Mouse (Mus musculus): ENCODE results near the gene Upk1b. TPM values are rescaled to one million over a fixed set of nuclear protein-coding genes. Genes with fewer than 3 reads are reported as not detected.
A peak's percentile ranks its signal among the peaks of the same experiment; 100 is the strongest.
"Not testable (repeated sequence)": the region's sequence is repeated elsewhere in the genome, so short reads cannot be mapped to it uniquely, and the experiment has no call there.

Gene Upk1b
- polyA plus RNA-seq (2015; fragmentation: Nextera tagmentation; extraction: Ambion mirVana): 2.6 and 2.8 TPM in 2 replicates

GRCm38 (mm10) chr16:38800091-38800490, at the start of gene Upk1b:
Gene Upk1b, minus strand, starts transcription at chr16:38800328.
- 29% methylated on average over 10 of the region's 10 CpGs for WGBS (ENCODE audit: insufficient replicate concordance)
- no peak for ATAC-seq
- TF ChIP-seq CTCF (IDR thresholded peaks at IDR 0.05; ENCODE audit: low read depth) (no peak), EP300 (IDR thresholded peaks at IDR 0.05; ENCODE audit: low read depth) (no peak)

GRCm38 (mm10) chr16:38828649-38829048, 28.5 kb upstream of the Upk1b start, which contains the start of gene 4930435E12Rik:
Gene 4930435E12Rik, minus strand, starts transcription at chr16:38828749.
- Histone ChIP-seq H3K9ac (replicated peaks) (no peak within 1 kb of the TSS), H3K27me3 (ENCODE audit: insufficient read depth, low read length) (no peaks in the 10 kb centered on the region), H3K36me3 (replicated peaks; ENCODE audit: insufficient read depth, low read length) (no peaks in the 10 kb centered on the region), H3K9me3 (ENCODE audit: low read length) (no peaks in the 10 kb centered on the region), H3K4me3 (ENCODE audit: low read depth, low read length) (no peak within 1 kb of the TSS), H3K4me2 (ENCODE audit: low read depth, low read length) (no peak within 1 kb of the TSS), H3K27ac (ENCODE audit: low read depth) (no peak within 1 kb of the TSS), H3K4me1 (ENCODE audit: insufficient read depth) (no peaks in the 10 kb centered on the region)
- no peak for TF ChIP-seq EP300 (IDR thresholded peaks at IDR 0.05; ENCODE audit: low read depth)
- no peak for TF ChIP-seq CTCF (IDR thresholded peaks at IDR 0.05; ENCODE audit: low read depth)
- ATAC-seq: no peak
- WGBS (ENCODE audit: insufficient replicate concordance): 83% methylated on average over 3 of the region's 3 CpGs
- no peak for DNase-seq

More at GRCm38 (mm10) chr16:38800091-38800490, at the start of gene Upk1b:
- Histone ChIP-seq H3K4me1 (ENCODE audit: insufficient read depth) (no peaks in the 10 kb centered on the region), H3K4me3 (ENCODE audit: low read depth, low read length) (no peak within 1 kb of the TSS), H3K27ac (ENCODE audit: low read depth) (no peak within 1 kb of the TSS), H3K9me3 (ENCODE audit: low read length) (no peaks in the 10 kb centered on the region), H3K9ac (replicated peaks) (no peak within 1 kb of the TSS), H3K4me2 (ENCODE audit: low read depth, low read length) (no peak within 1 kb of the TSS), H3K27me3 (ENCODE audit: insufficient read depth, low read length) (no peaks in the 10 kb centered on the region), H3K36me3 (replicated peaks; ENCODE audit: insufficient read depth, low read length) (no peaks in the 10 kb centered on the region)
- no peak for DNase-seq

- ATAC-seq (no peak), DNase-seq (peak; percentile 68)
- no peaks in the 10 kb centered on the region for H3K27me3 ChIP-seq (ENCODE audit: insufficient read depth, low read length)
- no peaks in the 10 kb centered on the region for H3K36me3 ChIP-seq (replicated peaks; ENCODE audit: insufficient read depth, low read length)
- H3K9me3 ChIP-seq (ENCODE audit: low read length): peaks cover 6% of the 10 kb centered on the region; the same call in 1 of the 2 replicates
- no peak overlapping the region for H3K27ac ChIP-seq (ENCODE audit: low read depth)
- no peaks in the 10 kb centered on the region for H3K4me1 ChIP-seq (ENCODE audit: insufficient read depth)
- no peak overlapping the region for H3K4me2 ChIP-seq (ENCODE audit: low read depth, low read length)
- H3K9ac ChIP-seq (replicated peaks): no peak overlapping the region
- H3K4me3 ChIP-seq (ENCODE audit: low read depth, low read length): no peak overlapping the region
- 28% methylated on average over 8 of the region's 8 CpGs for WGBS (ENCODE audit: insufficient replicate concordance)
- TF ChIP-seq EP300 (IDR thresholded peaks at IDR 0.05; ENCODE audit: low read depth): no peak
- peak; percentile 81 for TF ChIP-seq CTCF (IDR thresholded peaks at IDR 0.05; ENCODE audit: low read depth)
These were observed 12.4 kb upstream of the Upk1b start for GRCm38 (mm10) chr16:38812521-38812920.

- H3K36me3 ChIP-seq (replicated peaks; ENCODE audit: insufficient read depth, low read length): no peaks in the 10 kb centered on the region
- no peak overlapping the region for H3K4me2 ChIP-seq (ENCODE audit: low read depth, low read length)
- ATAC-seq (no peak), DNase-seq (no peak)
- H3K27ac ChIP-seq (ENCODE audit: low read depth): no peak overlapping the region
- no peak overlapping the region for H3K4me3 ChIP-seq (ENCODE audit: low read depth, low read length)
- no peaks in the 10 kb centered on the region for H3K27me3 ChIP-seq (ENCODE audit: insufficient read depth, low read length)
- H3K4me1 ChIP-seq (ENCODE audit: insufficient read depth): no peaks in the 10 kb centered on the region
- TF ChIP-seq EP300 (IDR thresholded peaks at IDR 0.05; ENCODE audit: low read depth): no peak
- TF ChIP-seq CTCF (IDR thresholded peaks at IDR 0.05; ENCODE audit: low read depth): no peak
- H3K9me3 ChIP-seq (ENCODE audit: low read length): peaks cover 6% of the 10 kb centered on the region; the same call in 1 of the 2 replicates
- H3K9ac ChIP-seq (replicated peaks): no peak overlapping the region
- 64% methylated on average over 5 of the region's 5 CpGs for WGBS (ENCODE audit: insufficient replicate concordance)
These were observed 10.1 kb upstream of the Upk1b start for GRCm38 (mm10) chr16:38810196-38810595.

- H3K9me3 ChIP-seq (ENCODE audit: low read length); H3K4me3 ChIP-seq (ENCODE audit: low read depth, low read length); ATAC-seq; DNase-seq; H3K4me2 ChIP-seq (ENCODE audit: low read depth, low read length); H3K27ac ChIP-seq (ENCODE audit: low read depth); H3K9ac ChIP-seq (replicated peaks); H3K27me3 ChIP-seq (ENCODE audit: insufficient read depth, low read length); H3K4me1 ChIP-seq (ENCODE audit: insufficient read depth); H3K36me3 ChIP-seq (replicated peaks; ENCODE audit: insufficient read depth, low read length): not testable (repeated sequence)
- 61% methylated on average over 5 of the region's 5 CpGs for WGBS (ENCODE audit: insufficient replicate concordance)
These were observed 7.7 kb upstream of the Upk1b start for GRCm38 (mm10) chr16:38807796-38808195.

- H3K4me2 ChIP-seq (ENCODE audit: low read depth, low read length): no peak overlapping the region
- no peaks in the 10 kb centered on the region for H3K27me3 ChIP-seq (ENCODE audit: insufficient read depth, low read length)
- H3K27ac ChIP-seq (ENCODE audit: low read depth): no peak overlapping the region
- no peak for DNase-seq
- no peak for ATAC-seq
- no peak overlapping the region for H3K9ac ChIP-seq (replicated peaks)
- 53% methylated on average over 3 of the region's 3 CpGs for WGBS (ENCODE audit: insufficient replicate concordance)
- no peaks in the 10 kb centered on the region for H3K36me3 ChIP-seq (replicated peaks; ENCODE audit: insufficient read depth, low read length)
- no peaks in the 10 kb centered on the region for H3K4me1 ChIP-seq (ENCODE audit: insufficient read depth)
- TF ChIP-seq CTCF (IDR thresholded peaks at IDR 0.05; ENCODE audit: low read depth): no peak
- no peak for TF ChIP-seq EP300 (IDR thresholded peaks at IDR 0.05; ENCODE audit: low read depth)
- H3K9me3 ChIP-seq (ENCODE audit: low read length): no peaks in the 10 kb centered on the region
- no peak overlapping the region for H3K4me3 ChIP-seq (ENCODE audit: low read depth, low read length)
These were observed 1.1 kb downstream of the Upk1b start for GRCm38 (mm10) chr16:38798957-38799450.

GRCm38 (mm10) chr16:38793120-38793519, 7.0 kb downstream of the Upk1b start:
- TF ChIP-seq CTCF (IDR thresholded peaks at IDR 0.05; ENCODE audit: low read depth) (no peak), EP300 (IDR thresholded peaks at IDR 0.05; ENCODE audit: low read depth) (no peak)
- H3K4me2 ChIP-seq (ENCODE audit: low read depth, low read length): no peak overlapping the region
- ATAC-seq (no peak), DNase-seq (no peak)
- no peak overlapping the region for H3K9ac ChIP-seq (replicated peaks)
- H3K27ac ChIP-seq (ENCODE audit: low read depth): no peak overlapping the region
- H3K36me3 ChIP-seq (replicated peaks; ENCODE audit: insufficient read depth, low read length): no peaks in the 10 kb centered on the region
- 60% methylated on average over 6 of the region's 6 CpGs for WGBS (ENCODE audit: insufficient replicate concordance)
- no peaks in the 10 kb centered on the region for H3K4me1 ChIP-seq (ENCODE audit: insufficient read depth)
- H3K27me3 ChIP-seq (ENCODE audit: insufficient read depth, low read length): no peaks in the 10 kb centered on the region
- no peaks in the 10 kb centered on the region for H3K9me3 ChIP-seq (ENCODE audit: low read length)
- no peak overlapping the region for H3K4me3 ChIP-seq (ENCODE audit: low read depth, low read length)

All from liver, postnatal 0 days (tissue).